Mouse (Mus musculus) adrenal gland, adult (tissue): ENCODE data around the gene Dkk3.
"Not testable (repeated sequence)": the region's sequence is repeated elsewhere in the genome, so short reads cannot be mapped to it uniquely, and the experiment has no call there.

ENCODE experiments used
- DNase-seq, 2 experiments: peaks; one replicate each; pipeline ENCODE4 v3.0.0; 2022 to 2023; ENCODE audit warnings: low spot score in 1 of 2; ENCODE audit not compliant: inconsistent age in 2 of 2

The Dkk3 gene

GRCm38 (mm10) chr7:112169955-112170692, 11.3 kb upstream of the Dkk3 start:
- no peak for DNase-seq

DNA sequence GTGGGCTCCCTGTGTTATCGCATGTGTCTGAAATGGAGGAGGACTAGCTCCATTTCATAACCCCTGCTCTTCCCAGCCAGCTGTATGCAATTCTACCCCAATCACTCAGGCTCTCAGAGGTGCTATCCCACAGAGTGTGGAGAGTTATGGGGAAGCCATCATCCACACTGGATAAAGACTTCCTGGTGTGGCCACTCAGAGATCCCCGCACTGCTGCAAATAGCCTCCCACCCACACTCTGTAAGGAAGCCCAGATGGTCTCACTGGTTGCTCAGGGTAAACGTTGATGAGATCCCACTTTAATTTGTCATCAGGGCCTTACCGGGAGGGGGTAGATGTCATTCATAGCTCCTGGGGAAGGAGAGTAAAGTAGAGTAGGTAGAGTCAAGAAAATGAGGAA, 6.7 kb upstream of the Dkk3 start:
- no peak for DNase-seq

DNA sequence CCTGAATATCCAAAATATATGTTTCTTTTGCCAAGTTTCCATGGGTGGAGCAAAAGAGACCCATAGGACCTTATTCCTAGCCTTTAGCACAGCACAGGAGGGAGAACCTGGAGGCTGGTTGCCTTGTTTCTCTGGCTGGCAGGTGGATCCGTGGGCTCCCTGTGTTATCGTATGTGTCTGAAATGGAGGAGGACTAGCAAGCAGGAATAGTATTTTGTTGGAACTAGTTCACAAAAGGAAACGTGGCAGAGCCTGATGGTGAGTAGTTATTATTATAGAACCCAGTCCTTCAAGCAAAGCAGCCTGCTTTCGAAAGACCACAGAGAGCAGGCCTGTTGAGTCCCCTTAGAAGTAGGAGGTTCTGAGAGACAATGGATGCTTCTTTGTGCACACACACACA, 6.2 kb upstream of the Dkk3 start:
- not testable (repeated sequence) for DNase-seq

DNA sequence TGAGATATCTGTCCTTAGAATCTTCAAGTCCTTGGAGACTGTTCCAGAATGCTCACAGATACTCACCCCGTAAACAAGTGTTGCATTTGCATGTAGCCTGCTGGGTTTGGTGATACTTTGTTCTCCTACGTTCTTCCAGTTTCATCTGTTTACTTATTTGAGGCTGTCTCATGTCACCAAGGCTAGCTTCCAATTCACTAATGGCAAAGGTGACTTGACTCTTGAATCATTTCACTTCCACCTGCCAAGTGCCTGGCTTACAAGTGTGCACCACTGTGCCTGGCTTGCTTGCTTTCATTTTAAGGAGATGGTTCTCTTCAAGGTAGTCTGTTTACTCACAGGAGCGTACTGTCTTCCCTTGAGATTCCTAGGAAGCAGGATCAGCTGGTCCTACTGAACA, 5.6 kb upstream of the Dkk3 start:
- no peak for DNase-seq

GRCm38 (mm10) chr7:112159835-112160234, 978 bp upstream of the Dkk3 start:
- DNase-seq, result no peak

GRCm38 (mm10) chr7:112158316-112158741, 528 bp downstream of the Dkk3 start:
- peak in 1 of 2 experiments; percentile 50 for DNase-seq

DNA sequence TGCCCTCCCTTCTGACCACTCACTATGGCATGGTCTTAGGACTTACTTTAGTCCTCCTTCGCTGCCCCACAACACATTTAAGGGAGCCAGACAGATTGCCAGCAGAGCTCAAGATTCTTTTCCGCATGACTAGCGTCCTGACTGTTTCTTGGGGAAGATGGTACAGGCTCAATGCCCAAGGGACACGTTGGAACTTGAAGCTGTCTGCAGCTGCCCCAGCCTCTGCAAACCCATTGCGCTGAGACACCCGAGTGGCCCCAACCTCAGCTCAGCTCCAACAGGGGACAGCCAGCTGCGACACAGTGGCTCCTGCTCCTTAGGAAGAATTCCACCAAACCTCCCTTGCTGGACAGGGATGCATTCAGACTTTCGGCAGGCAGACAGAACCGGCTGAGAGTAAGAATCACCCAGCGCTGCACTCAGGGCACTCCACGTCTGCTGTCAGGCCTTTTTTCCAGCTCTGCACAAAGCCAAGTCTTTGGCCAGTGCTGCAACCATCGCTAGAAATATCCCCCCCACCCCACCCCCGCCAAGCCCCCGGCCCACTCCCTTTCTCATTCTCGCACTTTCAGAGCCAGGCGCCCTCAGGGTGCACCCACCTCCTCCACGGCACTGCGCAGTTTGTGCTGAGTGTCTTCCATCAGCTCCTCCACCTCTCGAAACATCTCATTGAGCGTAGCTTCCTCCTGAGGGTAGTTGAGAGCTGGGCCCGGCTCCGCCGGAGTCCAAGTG, 1.1 kb downstream of the Dkk3 start:
- DNase-seq, result peak in 1 of 2 experiments; percentile 43

DNA sequence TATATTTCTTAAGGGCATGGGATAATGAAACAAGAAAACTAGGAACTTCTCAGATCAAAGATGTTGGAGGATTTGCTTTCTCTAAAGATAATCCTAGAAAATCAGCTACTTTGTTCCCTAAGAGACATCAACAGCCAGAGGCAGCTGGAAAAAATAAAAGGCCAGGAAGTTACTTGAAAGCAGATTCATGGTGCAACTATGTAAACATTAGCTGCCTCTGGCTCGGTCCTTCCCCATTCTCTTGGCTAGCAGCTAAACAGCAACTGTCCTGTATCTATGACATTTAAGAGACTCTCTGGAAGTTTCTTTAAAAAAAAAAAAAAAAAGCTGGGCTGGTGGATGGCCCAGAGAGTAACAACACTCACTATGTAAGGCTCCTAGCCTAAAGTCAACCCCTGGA, 3.7 kb downstream of the Dkk3 start:
- no peak for DNase-seq

- no peak for DNase-seq
Observed at GRCm38 (mm10) chr7:112154445-112154844, 4.4 kb downstream of the Dkk3 start.

- no peak for DNase-seq
Observed at GRCm38 (mm10) chr7:112149113-112149512, 9.7 kb downstream of the Dkk3 start.

DNA sequence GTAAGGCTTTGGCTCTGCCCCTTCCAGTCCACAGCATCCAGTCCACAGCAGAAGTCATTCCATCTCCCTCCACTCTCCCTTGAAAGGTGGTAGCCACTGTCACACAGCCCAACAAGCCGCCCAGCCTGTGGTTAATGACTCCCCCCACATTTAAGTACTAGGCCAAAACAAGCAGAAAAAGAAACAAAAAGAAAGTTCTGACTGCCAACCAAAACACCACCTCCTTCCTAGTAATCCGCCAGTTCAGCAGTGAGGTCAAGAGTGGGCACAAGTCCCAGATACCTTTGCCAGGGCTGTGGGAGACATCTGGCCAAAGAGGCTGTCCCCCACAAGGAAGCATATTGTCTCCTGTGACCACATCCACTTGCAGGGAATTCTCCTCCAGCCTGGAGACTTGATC, 10.9 kb downstream of the Dkk3 start:
- DNase-seq, result peak in 1 of 2 experiments; percentile 42

DNA sequence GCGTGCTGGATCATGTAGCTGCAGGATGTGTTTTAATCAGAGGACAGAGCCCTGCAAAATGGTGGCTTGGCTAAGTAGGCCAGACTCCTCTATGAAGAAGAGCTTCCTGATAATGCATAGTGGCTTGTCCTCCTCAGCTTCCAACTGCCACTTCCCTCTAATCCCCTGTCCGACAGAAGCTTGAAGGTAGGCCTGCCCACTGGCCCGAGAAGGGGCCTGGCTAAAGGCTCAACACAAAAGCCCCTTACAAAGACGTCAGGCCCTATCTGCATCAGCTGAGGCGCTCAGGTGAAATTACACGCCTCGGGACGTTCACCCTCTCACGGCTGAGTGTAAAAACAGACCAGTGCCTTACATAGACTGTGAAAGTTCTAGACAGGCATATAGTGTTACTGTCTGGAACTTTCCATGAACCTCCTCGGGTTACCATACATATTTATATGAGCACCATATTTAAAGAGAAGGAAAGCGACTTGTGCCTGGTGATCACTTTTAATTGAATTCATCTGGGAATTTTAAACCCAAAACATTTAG, 14.1 kb downstream of the Dkk3 start:
- DNase-seq, result no peak

GRCm38 (mm10) chr7:112143978-112144377, 14.9 kb downstream of the Dkk3 start:
- DNase-seq, result peak in 1 of 2 experiments; percentile 41

DNA sequence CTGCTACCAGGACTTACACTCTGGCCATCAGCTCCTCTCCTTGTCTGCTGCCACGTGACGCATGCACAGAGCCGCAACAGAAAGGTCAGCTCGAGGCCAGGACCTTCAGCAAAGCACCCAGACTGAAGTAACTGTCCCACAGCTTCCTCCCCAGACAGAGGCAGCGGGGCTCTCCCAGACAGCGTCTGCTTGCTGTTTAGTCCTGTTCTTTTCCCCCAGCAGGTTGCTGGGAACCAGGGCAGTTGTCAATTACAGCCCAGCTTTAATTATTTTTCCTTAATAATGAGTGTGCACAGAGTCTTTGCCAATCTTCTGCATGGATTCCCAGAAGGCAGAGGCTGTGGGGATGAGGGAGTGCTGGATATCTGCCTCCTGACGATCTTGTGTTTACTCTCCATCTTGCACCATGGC, 15.8 kb downstream of the Dkk3 start:
- DNase-seq, result peak; percentile 77 to 89

DNA sequence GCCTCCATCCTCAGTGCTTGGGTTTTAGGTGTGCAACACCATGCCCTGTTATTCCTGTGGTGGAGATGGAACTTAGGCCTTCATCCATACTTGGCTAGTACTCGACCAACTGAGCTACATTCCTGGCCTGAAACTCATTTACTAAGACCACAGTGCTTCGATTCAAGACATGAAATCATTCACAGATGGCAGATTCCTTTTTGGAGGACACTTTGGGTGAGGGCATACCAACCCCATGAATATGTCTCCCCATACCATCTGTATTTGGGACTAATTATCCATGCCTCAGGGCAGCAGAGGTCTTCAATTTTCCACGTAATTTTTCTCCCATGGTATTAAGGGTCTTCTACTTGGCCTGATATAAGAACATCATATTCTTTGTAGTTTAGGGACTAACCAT, 16.2 kb downstream of the Dkk3 start:
- peak in 1 of 2 experiments; percentile 47 for DNase-seq

DNA sequence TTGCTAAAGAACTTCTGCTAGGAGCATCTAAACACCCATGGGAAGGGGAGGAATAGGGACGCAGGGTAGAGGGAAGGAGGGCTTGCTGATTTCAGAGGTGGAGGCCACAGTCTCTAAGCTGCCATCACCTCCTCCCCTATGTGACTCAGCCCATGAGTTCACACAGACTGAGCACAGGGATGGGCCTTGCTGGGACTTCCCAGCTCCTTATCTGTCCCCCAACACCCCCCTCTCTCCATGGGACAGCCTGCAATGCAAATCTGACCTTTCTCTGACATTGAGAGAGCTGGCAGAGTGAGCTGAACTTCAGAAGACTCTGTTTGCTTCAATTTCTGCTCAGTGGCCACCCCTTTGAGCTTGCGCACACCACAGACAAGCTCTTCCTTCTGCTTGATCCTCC, 18.1 kb downstream of the Dkk3 start:
- DNase-seq, result peak; percentile 44 to 73

DNA sequence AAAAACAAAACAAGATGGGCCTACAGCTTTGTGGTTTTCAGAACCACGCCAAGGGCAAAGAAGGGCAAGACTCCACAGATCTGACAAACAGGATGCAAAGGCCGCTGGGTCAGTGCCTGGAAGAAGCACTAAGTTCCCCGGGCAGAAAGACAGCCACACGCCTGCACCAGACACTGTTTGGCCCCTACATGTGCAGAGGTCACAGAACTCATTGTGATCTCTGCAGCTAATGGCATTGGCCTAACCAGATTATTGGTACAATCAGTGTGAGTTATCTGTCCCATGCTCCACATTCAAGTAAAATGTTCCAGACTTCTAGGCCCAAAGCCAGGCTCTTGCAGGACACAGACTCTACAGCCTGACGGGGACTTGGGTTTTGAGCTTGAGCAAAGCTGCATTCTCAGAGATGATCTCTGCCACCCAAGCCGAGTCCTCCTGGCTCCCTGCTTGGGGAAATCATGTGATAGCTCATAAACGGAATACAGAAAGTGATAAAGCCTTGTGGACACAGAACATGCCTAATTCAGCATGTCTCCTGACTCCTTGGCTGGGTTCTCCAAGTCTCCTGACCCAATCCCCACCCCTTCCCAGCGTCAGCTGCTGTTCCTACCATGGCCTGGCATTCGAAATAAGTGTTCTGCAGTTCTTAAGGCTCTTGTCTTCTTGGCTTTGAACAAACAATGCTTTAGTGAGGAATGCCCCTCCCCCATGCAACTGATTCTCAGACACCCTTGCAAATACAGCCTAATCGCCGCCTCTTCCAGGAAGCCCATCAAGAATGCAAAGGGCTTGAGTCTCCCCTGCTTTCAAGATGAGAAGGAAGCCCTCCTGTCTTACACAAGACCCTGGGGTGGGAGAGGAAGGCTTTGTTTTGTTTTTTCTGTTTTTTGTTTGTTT, 20.1 kb downstream of the Dkk3 start:
- peak; percentile 36 to 68 for DNase-seq

- no peak for DNase-seq
Observed at GRCm38 (mm10) chr7:112138168-112138508, 20.7 kb downstream of the Dkk3 start.

GRCm38 (mm10) chr7:112136537-112136936, 22.3 kb downstream of the Dkk3 start:
- no peak for DNase-seq

DNA sequence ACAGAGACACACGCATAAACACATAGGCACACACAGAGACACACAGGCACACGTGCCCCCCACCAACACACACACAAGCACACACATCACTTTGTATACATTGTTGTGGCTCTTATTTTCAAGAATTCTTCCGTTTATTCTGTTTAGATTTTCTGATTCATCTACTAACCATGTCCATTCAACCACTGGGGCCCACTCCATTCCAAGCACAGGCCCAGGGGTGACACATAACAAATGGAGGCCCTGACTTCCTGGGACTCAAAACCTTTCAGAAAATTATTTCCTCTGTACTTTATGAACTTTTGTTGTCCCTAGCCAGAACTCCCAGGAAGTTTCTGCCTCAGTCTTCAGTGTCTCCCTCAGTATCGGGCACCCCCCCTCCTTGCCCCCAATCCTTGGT, 23.7 kb downstream of the Dkk3 start:
- DNase-seq, result no peak

DNA sequence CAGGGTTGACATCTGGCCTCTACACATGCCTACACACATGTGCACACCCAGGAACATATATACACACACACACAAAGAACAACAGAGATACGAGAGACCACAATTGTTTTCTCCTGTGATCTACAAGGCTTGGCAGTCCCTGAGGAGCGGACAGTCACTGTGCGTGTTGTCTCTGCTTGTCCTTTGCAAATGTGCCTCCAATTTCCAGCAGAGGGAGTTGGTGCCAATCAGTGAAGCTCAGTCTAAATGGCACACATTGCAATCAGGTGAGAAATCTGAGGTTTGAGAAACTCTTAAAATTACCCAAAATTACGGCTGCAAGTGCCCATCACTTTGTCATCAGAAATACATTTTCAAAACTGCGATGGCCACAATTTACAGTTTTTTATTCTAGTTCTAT, 25.6 kb downstream of the Dkk3 start:
- no peak for DNase-seq
